Mouse (Mus musculus) naive thymus-derived CD4-positive, alpha-beta T cell, adult 2 months (primary cell): Measurements from ENCODE around the gene Slc6a17.

Source experiments
- DNase-seq: peaks from one replicate; pipeline ENCODE4 v3.0.0-alpha.2; 2011; ENCODE audit warnings: low read depth

The Slc6a17 gene

GRCm38 (mm10) chr3:107520931-107521330 is 3.1 kb upstream of the Slc6a17 start:
- DNase-seq: no peak

DNA sequence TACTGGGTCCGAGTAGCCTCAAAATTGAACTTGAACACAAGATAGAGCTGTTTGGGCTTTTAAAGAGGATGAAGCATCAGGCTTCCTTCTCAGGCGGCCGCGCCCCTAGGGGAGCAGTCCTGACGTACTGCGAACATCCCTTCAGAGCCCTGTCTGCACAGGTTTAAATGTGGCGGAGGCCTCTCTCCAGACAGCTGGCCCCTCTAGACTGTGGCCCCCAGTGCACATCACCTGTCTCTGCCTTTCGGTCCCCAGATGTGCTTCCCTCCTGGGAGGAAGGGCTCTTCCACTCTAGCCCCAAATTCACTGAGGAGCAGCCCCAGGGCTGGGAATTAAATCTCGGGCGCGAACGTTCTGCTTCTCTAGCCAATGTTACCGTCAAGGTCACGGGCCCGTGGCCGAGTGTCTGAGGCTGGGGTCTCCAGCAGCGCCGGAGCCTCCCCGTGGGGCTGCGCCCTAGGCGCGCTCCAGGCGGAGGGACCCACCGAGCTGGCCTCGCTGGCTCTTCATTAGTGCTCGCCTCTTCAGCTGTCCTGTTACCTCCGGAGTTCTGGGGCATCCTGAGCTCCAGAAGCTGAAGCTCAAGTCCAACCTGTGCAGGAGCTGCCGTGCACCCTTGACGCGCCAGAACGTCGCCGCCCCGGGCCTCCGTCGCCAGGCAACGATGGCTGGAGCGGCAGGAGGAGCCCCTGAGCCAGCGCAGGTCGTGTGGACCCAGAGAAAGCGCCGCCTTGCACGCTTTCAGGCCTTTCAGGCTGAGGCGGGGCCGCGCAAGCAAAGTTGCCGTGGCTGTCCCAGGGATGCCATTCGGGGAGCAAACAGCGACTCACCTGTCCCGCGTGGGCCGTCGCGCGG is 815 bp downstream of the Slc6a17 start:
- DNase-seq: no peak

DNA sequence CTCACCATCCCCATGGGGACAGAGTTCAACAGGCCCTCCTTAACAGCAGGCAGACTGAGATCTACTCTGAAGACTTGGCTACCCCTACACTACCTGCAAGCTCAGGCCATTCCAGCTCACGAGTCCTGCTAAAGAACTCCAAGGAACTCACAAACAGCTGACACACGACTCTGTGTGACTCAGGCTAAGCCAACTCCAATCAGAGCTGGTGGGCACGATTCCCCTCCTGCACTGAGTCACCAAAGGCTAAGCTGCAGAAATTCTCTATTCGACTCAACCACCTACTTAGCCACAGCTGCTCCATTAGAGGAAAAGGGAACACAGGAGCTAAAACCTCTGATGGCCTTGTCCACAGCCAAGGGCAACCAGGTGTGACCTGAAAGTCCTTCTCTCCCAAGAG is 1.8 kb downstream of the Slc6a17 start:
- DNase-seq: no peak

GRCm38 (mm10) chr3:107511416-107511815 is 6.4 kb downstream of the Slc6a17 start:
- DNase-seq: no peak

- no peak for DNase-seq
These were observed 9.1 kb downstream of the Slc6a17 start for GRCm38 (mm10) chr3:107508696-107509095.

GRCm38 (mm10) chr3:107507966-107508365 is 9.9 kb downstream of the Slc6a17 start:
- DNase-seq: no peak

DNA sequence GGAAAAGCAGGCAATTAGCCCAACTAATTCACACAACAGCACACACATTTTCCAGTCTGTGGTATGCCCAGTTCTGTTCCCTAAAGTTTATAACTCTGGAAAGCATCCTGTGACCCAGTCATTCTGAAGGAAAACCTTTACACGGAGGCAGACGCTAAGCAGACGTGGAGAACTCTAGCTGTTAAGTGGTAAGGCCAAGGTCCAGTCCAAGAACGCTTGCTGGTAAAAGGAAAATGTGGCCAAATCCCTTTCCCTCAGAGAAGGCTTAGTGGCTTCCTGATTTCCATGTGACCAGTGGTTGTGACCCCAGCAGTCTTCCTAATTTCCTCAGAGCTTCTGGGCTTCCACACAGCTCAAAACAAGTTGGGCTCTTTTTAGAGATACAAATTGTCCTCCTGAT is 11.3 kb downstream of the Slc6a17 start:
- no peak for DNase-seq

- DNase-seq: no peak
These were observed 12.1 kb downstream of the Slc6a17 start for GRCm38 (mm10) chr3:107505464-107506367.

DNA sequence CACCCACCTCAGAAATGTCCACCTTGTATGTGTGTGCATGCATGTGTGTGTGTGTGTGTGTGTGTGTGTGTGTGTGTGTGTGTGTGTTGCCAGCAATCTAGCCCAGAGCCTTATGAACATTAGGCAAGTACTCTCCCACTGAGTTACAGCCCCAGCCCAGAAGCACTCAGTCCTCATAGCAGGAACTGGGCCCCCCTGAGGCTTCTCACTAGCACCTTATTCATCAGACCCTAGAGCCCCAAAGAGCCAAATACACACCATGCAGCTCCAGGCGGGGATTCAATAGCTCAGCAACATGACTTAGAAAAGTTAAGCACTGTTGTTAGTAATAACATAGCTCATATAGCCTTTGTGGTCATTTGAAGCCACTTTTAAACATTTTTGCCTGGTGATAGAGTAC is 13.3 kb downstream of the Slc6a17 start:
- no peak for DNase-seq

DNA sequence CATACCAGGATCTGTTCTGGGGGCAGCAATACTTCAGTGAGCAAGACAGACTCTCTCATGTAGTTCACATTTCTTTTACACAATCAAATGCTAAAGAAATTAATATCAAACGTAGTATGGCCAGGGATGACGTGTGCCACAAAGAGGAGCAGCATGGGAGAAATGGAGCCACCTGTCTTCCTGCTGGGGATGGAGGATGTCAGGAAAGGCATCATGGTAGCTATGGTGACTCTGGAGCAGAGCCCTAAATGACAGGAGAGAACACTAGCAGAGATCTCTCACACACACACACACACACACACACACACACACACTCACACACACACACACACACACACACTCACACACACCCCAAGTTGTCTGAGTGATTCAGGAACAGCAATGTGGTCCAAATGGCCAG is 14.1 kb downstream of the Slc6a17 start:
- no peak for DNase-seq

DNA sequence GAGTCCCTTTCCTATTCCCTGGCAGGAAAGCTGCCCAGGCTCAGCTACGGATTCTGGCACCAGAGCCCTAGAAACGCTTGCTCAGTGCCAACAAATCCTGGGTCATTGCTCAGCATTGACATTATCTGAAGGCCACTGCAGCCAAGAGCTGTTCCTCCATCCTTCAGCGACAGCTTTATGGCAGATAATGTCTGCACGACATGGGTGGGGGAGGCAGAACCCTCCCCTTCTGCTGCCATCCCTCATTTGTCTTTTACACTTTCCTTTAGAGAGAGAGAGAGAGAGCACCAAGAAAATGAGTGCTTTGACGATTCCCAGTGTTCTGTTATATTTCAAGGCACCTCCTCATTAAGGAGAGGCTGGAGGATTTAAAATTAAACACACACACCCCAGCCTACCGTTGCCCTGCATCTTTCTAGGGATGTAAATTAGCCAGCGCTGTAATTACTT is 16.1 kb downstream of the Slc6a17 start:
- DNase-seq: no peak

DNA sequence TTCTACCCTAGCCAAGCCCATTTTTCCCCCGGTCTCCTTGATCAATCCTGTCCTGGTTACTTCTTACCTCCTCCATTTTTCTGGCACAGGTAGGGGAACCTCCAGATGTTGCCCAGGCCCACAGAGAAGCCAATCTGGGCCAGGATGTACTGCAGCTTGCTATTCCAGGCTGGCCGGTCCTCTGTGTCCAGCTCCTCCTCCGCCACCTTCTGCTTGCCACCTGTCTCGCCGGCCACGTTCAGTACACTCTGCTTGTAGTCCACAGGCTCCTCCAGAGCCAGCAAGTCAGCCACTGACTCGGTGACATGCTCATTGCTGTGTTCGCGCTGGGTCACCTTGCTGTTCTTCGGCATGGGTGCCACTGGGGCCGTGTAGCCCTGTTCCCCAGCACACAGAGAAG is 17.5 kb downstream of the Slc6a17 start:
- DNase-seq: no peak

- no peak for DNase-seq
These were observed 21.6 kb downstream of the Slc6a17 start for GRCm38 (mm10) chr3:107496086-107496850.

GRCm38 (mm10) chr3:107495524-107495923 is 22.3 kb downstream of the Slc6a17 start:
- DNase-seq: no peak

DNA sequence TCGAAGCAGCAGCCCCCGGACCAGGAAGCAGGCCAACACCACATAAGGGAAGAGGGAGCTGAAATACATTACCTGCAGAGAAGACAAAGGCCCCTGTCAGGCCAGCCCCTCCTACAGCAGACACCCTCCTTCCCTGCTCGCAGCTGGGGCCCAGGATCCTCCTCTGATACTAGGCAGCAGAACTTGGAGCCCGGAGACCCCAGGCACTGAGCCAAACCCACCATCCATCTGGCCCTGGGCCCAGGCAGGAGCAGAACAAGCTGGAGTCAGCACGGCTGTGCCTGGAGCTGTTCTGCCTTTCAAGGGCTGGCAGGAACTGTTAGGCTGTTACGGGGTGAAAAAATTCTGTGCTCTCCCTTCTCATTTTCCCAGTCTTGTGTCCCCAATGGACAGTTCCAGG is 26.4 kb downstream of the Slc6a17 start:
- no peak for DNase-seq

DNA sequence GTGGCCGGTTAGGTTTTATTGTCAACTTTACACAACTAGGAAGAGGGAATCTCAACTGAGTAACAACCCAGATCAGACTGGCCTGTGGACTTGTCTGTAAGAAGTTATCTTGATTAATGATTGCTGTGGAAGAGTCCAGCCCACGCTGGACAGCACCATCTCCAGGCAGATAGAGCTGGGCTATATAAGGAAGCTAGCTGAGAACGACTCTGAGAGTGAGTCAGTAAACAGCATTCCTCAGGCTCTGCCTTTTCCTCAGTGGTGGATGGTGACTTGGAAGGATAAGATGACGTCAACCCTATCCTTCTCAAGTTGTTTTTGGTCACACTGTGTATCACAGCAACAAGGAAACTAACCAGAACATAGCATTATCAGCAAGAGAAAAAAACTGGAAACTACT is 29.2 kb downstream of the Slc6a17 start:
- DNase-seq: no peak

DNA sequence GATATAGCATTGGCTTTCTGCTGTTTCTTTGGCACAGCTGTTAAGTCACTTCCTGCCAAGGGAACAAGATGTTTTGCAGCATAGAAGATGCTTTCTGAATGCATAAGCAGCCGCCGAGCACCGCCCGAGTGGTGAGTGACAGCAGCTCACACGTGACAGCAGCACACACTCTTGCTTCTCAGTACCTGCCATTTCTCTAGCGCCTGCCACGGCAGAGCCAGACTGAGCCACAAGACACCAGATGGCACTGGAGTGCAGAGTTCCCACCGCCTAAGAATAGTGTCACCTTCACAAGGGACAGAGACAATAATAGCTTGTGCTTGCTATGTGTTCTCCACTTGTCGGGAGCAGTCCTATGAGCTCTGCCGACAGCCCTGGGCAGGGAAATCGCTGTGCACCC is 34.5 kb downstream of the Slc6a17 start:
- no peak for DNase-seq

GRCm38 (mm10) chr3:107480660-107481059 is 37.2 kb downstream of the Slc6a17 start:
- no peak for DNase-seq

GRCm38 (mm10) chr3:107472198-107472597 is 45.6 kb downstream of the Slc6a17 start:
- DNase-seq: peak; percentile 51

DNA sequence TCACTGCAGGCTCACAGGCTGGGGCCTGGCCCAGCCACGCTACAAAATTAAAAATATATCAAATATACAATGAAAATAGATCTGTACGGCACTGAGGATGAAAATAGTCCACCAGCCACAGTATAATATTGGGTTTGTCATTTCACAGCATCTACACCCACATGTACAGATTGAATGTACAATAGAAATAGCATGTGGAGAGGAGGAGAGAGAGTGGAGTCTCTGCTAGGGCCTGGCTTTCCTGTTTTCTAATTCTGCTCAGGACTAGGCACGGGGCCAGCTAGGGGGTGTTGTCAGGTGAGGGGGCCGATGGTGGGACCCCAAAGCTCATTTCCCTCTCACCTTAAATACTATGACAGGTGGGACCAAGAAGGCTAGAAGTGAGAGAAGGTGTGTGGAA is 48.8 kb downstream of the Slc6a17 start:
- no peak for DNase-seq

GRCm38 (mm10) chr3:107468106-107468505 is 49.7 kb downstream of the Slc6a17 start:
- no peak for DNase-seq

DNA sequence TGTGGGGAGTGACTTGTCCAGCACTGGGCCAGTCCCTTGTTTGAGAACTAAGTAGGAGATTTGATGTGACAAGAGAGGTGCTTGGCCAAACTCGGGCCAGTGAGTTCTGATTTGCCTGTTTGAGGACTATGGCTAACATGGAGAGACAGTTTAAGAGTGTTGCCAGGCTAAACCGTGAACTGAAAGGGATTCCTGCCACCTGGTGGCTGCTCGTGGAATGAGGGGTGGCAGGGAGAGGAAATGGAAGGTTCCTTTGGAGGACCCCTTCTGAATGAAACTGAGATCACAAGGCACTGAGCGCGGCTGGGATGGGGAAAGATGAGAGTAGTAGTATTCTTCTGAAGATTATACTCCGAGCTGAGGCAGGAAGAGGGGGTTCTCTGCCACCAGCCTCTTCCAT is 51.2 kb downstream of the Slc6a17 start:
- DNase-seq: peak; percentile 65
